ENCODE assay signal across 28 mouse cellular contexts in the genomic region with DNA sequence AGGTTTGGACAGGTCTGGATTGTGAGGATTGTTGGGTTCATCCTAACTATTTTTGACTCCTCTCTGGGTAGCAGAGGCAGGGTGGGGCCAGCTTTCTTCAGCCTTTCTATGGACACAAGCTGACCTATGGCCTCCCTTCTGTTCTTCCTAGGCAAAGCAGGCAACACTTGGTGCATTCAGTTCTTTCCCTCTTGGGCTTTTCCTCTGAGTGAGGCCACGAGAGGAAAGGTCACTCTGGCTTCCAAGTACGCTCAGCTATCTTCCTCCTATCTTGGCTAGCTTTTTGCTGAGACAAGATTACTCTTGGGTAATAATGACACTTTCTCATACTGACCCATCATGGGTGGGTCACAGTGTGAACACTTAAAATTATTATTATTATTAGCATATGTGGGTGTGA. TPM values are rescaled to one million over a fixed set of nuclear protein-coding genes. Genes with fewer than 3 reads are reported as not detected.
"Had no signal": no experiment of that assay in that cellular context is flagged by ENCODE, and none has a peak within 500 bp of the region (broad histone marks: within the 10 kb centered on the region; RNA-seq: fewer than 3 reads in every experiment).

No protein-coding gene starts in this region.

- DNase-seq: kidney, adult 2 months; kidney, postnatal 14 days; kidney, postnatal 4 days; left cerebral cortex, postnatal 4 days; liver, postnatal 0 days; lung, embryonic 14.5 days; right cerebral cortex, adult 18-20 months; right cerebral cortex, postnatal 14 days; right cerebral cortex, postnatal 4 days; thymus, adult 2 months; thymus, postnatal 14 days; thymus, postnatal 4 days had no signal

- H3K4me3 ChIP-seq: kidney, embryonic 15.5 days; limb, embryonic 12.5 days; limb, embryonic 15.5 days; midbrain, embryonic 12.5 days; midbrain, embryonic 15.5 days; neural tube, embryonic 13.5 days had no signal

- H3K36me3 ChIP-seq: limb, embryonic 12.5 days; limb, embryonic 15.5 days; midbrain, embryonic 12.5 days; neural tube, embryonic 13.5 days had no signal

- H3K4me2 ChIP-seq: kidney, embryonic 15.5 days; limb, embryonic 12.5 days; limb, embryonic 15.5 days; liver, embryonic 11.5 days; lung, embryonic 14.5 days; midbrain, embryonic 12.5 days; midbrain, embryonic 15.5 days; neural tube, embryonic 13.5 days had no signal

- H3K27me3 ChIP-seq: kidney, embryonic 15.5 days; limb, embryonic 12.5 days; limb, embryonic 15.5 days; midbrain, embryonic 12.5 days; midbrain, embryonic 15.5 days; neural tube, embryonic 13.5 days had no signal

RNA-seq across cellular contexts. Expression of a gene that starts 2.4 kb away (rescaled TPM):
- total RNA-seq: layer of hippocampus, adult 18-20 months; layer of hippocampus, postnatal 14 days; left cerebral cortex, adult 8-10 months; left cerebral cortex, postnatal 14 days; left cerebral cortex, postnatal 4 days; neutrophil, adult 5-6 weeks had no signal
- polyA plus RNA-seq: kidney, adult 2 months; kidney, embryonic 15.5 days; limb, embryonic 12.5 days; limb, embryonic 15.5 days; liver, embryonic 11.5 days; liver, embryonic 14.5 days; liver, postnatal 0 days; lung, embryonic 14.5 days; lung, postnatal 0 days; midbrain, embryonic 12.5 days; midbrain, embryonic 15.5 days; neural tube, embryonic 13.5 days; stomach, embryonic 14.5 days; stomach, postnatal 0 days; thymus, adult 2 months had no signal

RNA-seq across cellular contexts. Expression of a gene that starts 42.8 kb away (rescaled TPM):
- polyA plus RNA-seq: limb, embryonic 12.5 days had no signal
